Mouse (Mus musculus) ovary, adult 18-20 months (tissue): ENCODE measurements at regions not wholly inside any gene's neighbourhood (a gene's known extent, or its start where the extent isn't known, plus 50 kb on each side); places are given as distances from the start of the nearest gene placed in this dataset.
"Not testable (repeated sequence)": the region's sequence is repeated elsewhere in the genome, so short reads cannot be mapped to it uniquely, and the experiment has no call there.

Experiments used
- DNase-seq: peaks from one replicate; pipeline ENCODE4 v3.0.0; 2022; ENCODE audit warnings: low spot score, mixed read lengths

GRCm38 (mm10) chr16:30686536-30686935, 87.0 kb downstream of the Fam43a start:
- no peak for DNase-seq

DNA sequence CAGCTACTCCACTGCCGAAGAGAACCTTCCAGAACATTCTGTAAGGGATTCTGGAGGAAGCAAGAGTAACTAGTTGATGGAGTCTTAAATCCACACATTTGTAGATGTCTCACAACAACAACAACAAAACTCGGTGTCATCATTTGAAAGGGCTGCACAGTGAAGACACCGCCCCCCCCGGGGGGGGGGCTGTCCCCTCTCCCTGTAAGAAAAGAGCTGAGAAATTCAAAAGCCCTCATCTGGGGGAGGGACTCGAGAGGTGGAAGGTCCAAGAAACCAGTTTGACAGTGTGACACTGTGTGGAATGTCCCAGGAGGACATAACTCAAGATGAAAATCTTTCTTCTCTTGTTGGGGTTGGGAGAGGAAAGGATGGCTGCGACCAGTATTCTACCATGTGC, 87.7 kb downstream of the Fam43a start:
- no peak for DNase-seq

DNA sequence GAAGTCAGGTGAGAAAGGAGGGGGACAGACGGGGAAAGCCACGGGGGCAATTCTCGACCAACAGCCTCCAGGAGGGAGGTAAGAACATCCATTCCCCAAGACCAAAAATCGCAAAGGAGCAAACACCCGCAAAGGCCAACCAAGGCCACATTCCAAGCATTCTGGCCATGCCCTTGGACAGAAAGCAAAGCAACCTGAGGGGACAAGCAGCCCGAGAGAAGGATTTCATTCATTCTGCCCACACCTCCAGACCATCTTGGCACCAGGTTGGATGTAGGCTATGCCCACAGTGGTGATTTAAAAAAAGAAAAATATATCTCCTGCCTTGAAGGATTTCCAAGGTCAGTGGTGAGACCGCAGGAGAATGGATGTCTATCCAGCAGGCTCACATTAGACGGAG, 88.2 kb downstream of the Fam43a start:
- DNase-seq, result no peak

DNA sequence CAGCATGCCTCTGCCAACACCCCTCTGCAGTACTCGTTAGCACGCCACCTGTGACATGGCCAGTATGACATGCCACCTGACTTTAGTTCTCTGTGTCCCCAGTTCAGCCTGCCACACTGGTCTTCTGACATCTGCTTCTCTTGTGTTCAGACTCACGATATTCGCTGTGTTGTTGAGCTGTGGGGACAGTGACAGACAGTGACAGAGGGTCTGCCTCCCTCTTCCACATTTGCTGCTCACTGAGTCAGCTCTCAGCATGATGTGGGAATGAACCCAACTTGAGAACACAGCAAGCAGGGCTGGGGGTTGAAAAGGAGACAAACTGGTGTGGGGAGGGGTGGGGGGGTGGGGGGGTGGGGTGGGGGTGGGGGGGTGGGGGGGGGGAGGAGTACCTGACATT, 91.0 kb downstream of the Fam43a start:
- no peak for DNase-seq

GRCm38 (mm10) chr16:30691964-30692363, 92.4 kb downstream of the Fam43a start:
- no peak for DNase-seq

DNA sequence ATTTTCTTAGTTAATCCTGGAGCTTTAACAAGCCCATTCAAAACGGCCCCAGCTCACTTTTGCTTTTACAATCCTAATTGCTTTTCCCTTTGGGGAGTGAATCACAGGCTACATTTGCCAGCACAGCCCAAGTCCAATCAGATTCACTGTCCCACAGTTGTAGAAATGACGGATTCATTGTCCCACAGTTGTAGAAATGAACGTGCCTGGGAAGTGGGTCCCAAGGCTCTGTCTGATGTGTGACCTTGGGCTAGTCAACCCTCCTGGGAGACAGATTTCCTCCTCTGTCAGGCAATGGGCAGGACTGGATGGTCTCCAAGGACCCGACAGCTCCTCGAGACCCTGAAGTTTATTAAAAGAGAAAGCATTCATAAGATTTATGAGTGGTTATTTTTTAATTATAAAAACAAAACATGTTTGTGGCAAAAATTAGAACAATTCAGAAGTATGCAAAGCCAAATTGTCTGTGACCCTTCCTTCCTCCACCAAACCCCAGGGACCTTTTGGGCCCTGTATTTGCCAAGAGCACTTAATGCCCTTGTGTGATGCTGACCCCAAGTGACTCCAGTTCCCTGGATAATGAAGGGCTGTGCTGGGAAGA, 93.1 kb downstream of the Fam43a start:
- DNase-seq, result no peak

- DNase-seq, result no peak
Measured at GRCm38 (mm10) chr16:30693206-30693605, 93.7 kb downstream of the Fam43a start.

- no peak for DNase-seq
Measured at GRCm38 (mm10) chr16:30693839-30694527, 94.5 kb downstream of the Fam43a start.

- DNase-seq, result no peak
Measured at GRCm38 (mm10) chr16:30695691-30696090, 96.2 kb downstream of the Fam43a start.

DNA sequence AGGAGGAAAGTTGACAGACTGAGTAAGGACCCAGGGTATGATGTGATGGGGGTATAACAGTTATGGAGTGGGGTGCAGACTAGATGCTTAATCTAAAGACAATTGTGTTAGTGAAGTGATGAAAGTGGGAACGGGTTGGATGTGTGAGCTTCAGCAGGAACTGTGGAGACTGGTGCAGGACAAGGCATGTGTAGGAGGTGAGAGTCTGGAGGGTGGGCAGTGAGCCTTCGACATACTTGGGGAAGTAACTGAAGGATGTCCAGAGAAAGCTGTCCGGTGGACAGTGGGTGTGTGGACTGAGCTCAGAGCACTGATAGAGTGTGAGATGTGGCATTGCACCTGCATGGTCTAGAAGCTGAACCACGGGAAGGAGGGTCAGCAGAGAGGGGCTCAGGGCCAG, 97.7 kb downstream of the Fam43a start:
- no peak for DNase-seq

GRCm38 (mm10) chr16:30697806-30698205, 98.3 kb downstream of the Fam43a start:
- no peak for DNase-seq

DNA sequence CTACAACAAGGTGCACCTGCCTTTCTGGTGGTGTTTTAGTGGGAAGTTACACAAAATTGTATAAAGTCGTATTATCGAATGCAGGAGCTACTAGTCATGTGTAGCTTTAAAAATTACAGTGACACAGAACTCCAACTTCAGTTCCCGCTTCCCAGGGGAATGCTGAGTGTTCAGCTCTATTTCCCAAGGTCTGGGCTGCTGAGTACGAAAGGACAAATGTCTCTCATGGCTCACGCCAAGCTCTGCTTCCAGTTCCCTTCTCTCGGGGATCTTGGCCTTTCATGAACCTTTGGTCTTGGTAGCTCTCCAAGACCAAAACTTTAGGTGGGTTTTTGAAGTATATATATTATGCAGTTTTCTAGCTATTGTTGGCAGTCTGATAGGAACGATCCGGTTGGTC, 104.3 kb downstream of the Fam43a start:
- DNase-seq, result no peak

GRCm38 (mm10) chr16:30709501-30709900, 110.0 kb downstream of the Fam43a start:
- DNase-seq, result no peak

DNA sequence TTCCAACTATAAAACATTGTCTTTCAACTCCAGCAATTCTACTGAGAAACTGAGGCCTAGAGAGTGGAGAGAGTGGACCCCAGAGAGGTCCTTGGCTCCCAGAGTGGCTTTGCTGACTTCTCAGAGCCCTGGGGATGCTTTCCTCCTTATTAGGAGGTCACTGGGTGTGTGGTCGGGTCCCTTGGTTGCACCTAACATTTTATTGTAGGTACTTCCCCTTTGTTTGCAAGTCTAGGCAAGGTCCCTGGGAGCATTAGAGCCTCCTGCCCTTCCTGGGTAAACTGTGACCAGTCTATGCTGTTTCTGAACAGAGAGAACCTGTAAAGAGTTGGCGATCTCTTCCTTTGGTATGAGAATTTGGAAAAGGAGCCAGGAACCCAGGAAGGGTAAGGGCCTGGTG, 110.5 kb downstream of the Fam43a start:
- DNase-seq, result no peak

GRCm38 (mm10) chr16:30712570-30712969, 113.0 kb downstream of the Fam43a start:
- DNase-seq, result no peak

DNA sequence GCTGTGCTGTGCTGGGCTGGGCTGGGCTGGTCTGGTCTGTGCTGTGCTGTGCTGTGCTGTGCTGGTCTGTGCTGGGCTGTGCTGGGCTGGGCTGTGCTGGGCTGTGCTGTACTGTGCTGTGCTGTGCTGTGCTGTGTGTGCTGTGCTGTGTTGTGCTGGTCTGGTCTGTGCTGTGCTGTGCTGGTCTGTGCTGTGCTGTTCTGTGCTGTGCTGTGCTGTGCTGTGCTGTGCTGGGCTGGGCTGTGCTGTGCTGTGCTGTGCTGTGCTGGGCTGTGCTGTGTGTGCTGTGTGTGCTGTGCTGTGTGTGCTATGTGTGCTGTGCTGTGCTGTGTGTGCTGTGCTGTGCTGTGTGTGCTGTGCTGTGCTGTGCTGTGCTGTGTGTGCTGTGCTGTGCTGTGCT, 118.1 kb downstream of the Fam43a start:
- DNase-seq, result not testable (repeated sequence)

GRCm38 (mm10) chr16:30720791-30721190, 121.3 kb downstream of the Fam43a start:
- no peak for DNase-seq

GRCm38 (mm10) chr16:30721223-30721622, 121.7 kb downstream of the Fam43a start:
- no peak for DNase-seq

GRCm38 (mm10) chr16:30722372-30722771, 122.8 kb downstream of the Fam43a start:
- no peak for DNase-seq

DNA sequence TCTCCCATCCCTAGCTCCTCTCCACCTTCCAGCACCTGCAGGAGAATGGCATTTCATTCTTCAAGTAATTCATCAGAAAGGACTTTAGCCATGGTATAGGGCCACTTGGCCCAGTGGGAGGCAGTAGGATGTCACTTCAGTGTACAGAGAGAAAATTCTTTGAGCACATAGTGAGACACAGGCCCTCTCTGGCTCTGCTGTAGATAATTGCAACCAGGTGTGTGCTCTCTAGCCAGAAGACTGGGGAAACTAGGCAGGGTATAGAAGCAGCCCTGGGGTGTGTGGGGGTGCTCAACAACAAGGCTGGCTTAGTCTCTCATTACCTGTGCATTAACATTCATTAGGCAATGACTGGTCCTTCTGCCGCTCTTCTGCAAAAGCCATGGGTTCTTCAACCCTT, 125.1 kb downstream of the Fam43a start:
- DNase-seq, result no peak

DNA sequence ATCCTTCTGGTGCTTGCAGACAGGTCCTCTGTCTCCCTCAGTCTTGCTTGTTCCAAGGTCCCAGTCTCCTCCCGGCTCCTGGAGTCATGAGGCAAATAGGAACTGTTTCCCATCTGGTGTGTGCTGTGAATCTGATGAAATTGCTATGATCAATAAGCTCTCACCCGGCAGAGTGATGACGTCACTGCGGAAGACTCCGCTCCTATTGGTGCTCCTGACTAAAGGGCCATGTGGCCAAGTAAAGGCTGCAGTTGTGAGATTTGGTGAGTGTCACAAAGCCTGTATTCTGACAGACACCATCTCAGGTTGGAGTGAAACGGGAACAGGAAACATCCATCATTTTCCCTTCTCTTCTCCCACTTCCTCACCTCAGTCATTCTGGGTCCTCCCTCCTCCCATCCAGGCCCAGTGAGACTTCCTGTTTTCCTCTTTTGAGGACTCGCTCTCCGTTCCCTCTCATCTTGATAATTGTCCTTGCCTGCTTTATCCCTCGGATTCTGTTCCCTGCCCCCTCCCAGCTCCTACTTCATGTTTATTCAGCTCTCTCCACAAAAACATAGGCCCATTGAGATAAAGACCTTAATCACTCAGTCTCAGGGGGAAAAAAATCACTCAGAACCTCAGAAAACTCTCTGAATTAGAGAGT, 133.4 kb downstream of the Fam43a start:
- DNase-seq, result no peak

GRCm38 (mm10) chr16:30733478-30733877, 134.0 kb downstream of the Fam43a start:
- DNase-seq, result no peak

- no peak for DNase-seq
Measured at GRCm38 (mm10) chr16:30735360-30735759, 135.8 kb downstream of the Fam43a start.

DNA sequence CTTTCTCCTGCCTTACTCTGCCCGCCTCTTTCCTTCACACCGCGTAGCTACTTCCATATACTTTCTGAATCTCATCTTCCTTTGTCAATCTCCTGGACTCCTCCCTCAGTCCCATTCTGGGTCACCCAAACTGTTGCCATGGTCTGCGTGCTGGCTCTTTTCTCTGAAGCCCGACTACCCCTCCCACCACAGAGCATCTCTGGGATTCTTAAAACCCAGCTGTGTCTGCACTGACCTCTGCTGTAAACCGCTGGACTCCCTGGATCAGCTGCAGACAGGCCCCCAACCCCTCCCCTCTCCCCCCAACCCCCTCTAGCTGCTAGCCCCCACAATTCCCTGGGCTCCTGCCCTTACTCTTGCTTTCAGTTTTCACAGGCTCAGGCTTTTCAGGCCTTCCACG, 136.4 kb downstream of the Fam43a start:
- DNase-seq, result no peak
